Mouse (Mus musculus) cerebellum, adult 2 months (tissue): ENCODE data around the gene Cdh23.

Experiments
- CTCF ChIP-seq: fragments of 200-500 bp; IDR thresholded peaks from 2 replicates; pipeline ENCODE4 v1.5.1; 2011; ENCODE audit warnings: low read depth, mild to moderate bottlenecking, control low read depth, low read length, moderate library complexity, borderline replicate concordance; ENCODE audit not compliant: insufficient read depth
- POLR2A ChIP-seq: fragments of 200-500 bp; IDR thresholded peaks from 2 replicates; pipeline ENCODE4 v1.6.1; 2011; ENCODE audit warnings: low read length, control low read depth, borderline replicate concordance; ENCODE audit not compliant: insufficient read depth

DNA sequence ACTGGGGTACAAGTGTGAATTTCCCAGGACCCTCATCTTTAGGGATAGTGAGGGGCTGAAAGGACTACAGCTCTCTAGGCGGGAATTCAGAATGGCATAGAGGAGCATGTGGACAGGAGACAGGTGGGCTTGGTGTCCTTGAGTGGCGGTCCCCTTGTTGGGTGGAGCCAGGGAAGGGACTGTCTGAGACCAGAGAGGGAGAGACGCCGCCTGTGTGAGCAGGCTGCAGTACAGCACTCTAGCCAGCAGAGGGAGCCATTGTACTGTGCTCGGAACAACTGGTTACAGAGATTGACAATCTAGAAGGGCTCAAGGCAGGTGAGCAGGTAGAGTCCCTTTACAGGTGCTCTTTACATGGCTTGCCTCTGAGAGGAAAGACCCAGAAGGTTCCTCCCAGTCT lies 288.5 kb downstream of the Cdh23 start:
- TF ChIP-seq CTCF (peak; percentile 99), POLR2A (no peak)
